Mouse (Mus musculus): Measurements from ENCODE around the gene Zrsr2. TPM values are rescaled to one million over a fixed set of nuclear protein-coding genes. Genes with fewer than 3 reads are reported as not detected.

Zrsr2 gene
- polyA plus RNA-seq, 1 experiment from 2014 or later: 52.6 TPM

DNA sequence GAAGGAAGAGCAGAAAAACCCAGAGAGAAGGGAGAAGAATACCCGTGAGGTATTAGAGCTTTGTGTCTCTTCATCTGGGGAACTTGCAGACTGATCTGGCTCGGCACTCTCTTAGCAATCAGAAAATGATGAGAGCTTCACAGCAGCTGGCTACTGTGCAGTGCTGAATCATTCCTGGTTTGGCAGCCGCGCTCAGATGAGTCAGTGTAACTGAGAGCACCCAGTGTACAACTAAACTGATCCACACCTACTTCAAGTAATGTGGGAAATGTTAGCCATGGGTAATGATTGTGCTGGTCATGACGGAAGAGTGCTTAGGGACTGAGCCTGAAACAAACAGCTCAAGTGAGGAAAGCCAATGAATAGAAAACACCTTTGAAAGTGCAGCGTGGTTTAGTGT lies 19.9 kb downstream of the Zrsr2 start:
- 89% methylated on average over 6 of the region's 6 CpGs for WGBS
- H3K27me3 ChIP-seq: no peaks in the 10 kb centered on the region
- H3K36me3 ChIP-seq: peaks cover 15% of the 10 kb centered on the region
- no peak overlapping the region for H3K4me3 ChIP-seq
- no peak overlapping the region for H3K27ac ChIP-seq
- H3K4me2 ChIP-seq: no peak overlapping the region
- ATAC-seq (ENCODE audit: borderline replicate concordance, extremely low read depth, low FRiP score, low TSS enrichment): no peak
- no peaks in the 10 kb centered on the region for H3K4me1 ChIP-seq
- H3K9me3 ChIP-seq: no peaks in the 10 kb centered on the region
- no peak overlapping the region for H3K9ac ChIP-seq

DNA sequence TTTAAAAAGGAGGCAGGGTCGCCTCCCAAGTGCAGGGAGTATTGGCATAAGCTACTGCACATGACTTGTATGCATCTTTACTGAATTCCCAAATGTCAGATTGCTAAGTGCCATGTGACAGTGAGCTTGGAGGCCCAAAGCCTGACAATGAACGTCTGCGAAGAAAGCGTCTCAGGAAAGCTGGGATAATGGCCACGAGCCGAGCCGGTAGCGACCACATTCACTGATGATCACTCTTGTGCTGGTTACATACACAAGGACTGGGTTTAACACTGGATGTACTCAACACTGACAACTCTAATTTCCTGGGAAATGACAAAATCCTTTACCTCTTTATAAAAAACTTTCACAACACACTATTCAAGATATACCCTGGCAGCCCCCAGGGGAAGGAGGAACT lies 23.7 kb downstream of the Zrsr2 start:
- no peak overlapping the region for H3K4me2 ChIP-seq
- peaks cover 5% of the 10 kb centered on the region; the same call in 1 of the 2 replicates for H3K36me3 ChIP-seq
- no peak overlapping the region for H3K9ac ChIP-seq
- no peaks in the 10 kb centered on the region for H3K9me3 ChIP-seq
- no peaks in the 10 kb centered on the region for H3K4me1 ChIP-seq
- no peak for ATAC-seq (ENCODE audit: borderline replicate concordance, extremely low read depth, low FRiP score, low TSS enrichment)
- no peaks in the 10 kb centered on the region for H3K27me3 ChIP-seq
- no peak overlapping the region for H3K27ac ChIP-seq
- WGBS: 77% methylated on average over 8 of the region's 8 CpGs
- H3K4me3 ChIP-seq: no peak overlapping the region

DNA sequence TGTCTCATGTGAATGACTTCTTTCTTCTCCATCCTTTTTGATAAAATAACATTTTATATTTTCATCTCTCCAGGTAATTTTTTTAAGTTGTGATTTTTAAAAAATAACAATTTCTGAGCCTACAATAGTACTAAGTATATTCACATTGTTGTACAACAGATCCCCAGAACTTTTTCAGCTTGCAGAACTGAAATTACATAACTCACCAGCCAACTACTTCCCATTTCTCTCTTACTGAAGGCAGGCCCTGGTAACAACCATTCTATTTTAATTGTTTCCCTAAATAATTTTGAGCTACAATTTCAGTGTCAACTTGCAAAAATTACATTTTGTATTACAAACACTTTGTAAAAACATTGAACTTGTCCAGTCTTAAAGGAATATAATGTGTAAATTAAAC lies 28.9 kb downstream of the Zrsr2 start:
- no peak overlapping the region for H3K27ac ChIP-seq
- no peak overlapping the region for H3K4me2 ChIP-seq
- H3K9ac ChIP-seq: no peak overlapping the region
- no peaks in the 10 kb centered on the region for H3K36me3 ChIP-seq
- H3K9me3 ChIP-seq: no peaks in the 10 kb centered on the region
- ATAC-seq (ENCODE audit: borderline replicate concordance, extremely low read depth, low FRiP score, low TSS enrichment): no peak
- no peak overlapping the region for H3K4me3 ChIP-seq
- H3K4me1 ChIP-seq: no peaks in the 10 kb centered on the region
- H3K27me3 ChIP-seq: no peaks in the 10 kb centered on the region

DNA sequence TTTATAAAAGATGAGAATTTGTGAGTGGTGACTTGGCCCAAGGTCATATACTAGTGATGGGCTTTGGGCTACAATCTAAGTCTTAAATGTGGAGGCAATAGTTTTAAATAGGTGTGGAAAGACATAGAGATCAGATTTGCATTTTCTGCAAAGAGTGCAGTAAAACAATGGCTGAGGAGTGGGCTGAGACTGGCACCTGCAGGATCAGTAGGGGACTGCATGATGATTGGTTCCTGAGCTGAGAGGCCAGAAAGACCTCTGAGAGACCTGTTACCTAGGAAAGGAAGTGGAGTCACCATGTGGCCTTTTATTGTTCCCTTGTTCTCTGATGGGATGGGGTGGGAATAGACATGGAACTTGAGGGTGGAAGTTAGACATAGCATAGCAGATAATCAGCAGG lies 45.7 kb downstream of the Zrsr2 start:
- no peaks in the 10 kb centered on the region for H3K36me3 ChIP-seq

DNA sequence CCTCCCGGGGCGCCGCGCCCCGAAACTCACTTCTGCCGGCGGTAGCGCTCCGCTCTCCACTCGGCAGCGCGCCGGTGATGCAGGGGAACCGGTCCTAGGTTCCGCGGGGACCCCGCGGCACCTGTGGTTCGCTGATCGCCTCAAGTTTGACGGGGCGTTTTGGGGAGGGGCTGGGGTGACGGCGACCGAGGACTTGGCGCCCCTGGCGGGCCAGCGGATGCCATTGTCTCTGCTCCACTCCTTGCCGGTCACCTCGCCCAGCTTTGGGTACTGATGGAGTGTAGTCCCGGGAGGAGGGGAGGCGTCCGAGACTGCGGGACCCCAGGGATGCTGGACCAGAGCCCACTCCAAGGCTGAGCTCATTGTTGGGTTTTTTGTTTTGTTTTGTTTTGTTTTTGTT lies 49.1 kb downstream of the Zrsr2 start:
- Histone ChIP-seq H3K4me1 (no peaks in the 10 kb centered on the region), H3K27me3 (no peaks in the 10 kb centered on the region), H3K9ac (peak overlapping the region; percentile 51), H3K4me2 (peak overlapping the region; percentile 58), H3K27ac (peak overlapping the region; percentile 63; the same call in 1 of the 2 replicates), H3K4me3 (peak overlapping the region; percentile 69), H3K9me3 (no peaks in the 10 kb centered on the region), H3K36me3 (no peaks in the 10 kb centered on the region)
- ATAC-seq (ENCODE audit: borderline replicate concordance, extremely low read depth, low FRiP score, low TSS enrichment): peak; percentile 33
- 19% methylated on average over 34 of the region's 34 CpGs for WGBS

More for the DNA sequence above, 45.7 kb downstream of the Zrsr2 start:
- Histone ChIP-seq H3K4me1 (no peaks in the 10 kb centered on the region), H3K4me2 (no peak overlapping the region), H3K9ac (no peak overlapping the region), H3K9me3 (no peaks in the 10 kb centered on the region), H3K27me3 (no peaks in the 10 kb centered on the region), H3K27ac (no peak overlapping the region), H3K4me3 (no peak overlapping the region)
- no peak for ATAC-seq (ENCODE audit: borderline replicate concordance, extremely low read depth, low FRiP score, low TSS enrichment)

DNA sequence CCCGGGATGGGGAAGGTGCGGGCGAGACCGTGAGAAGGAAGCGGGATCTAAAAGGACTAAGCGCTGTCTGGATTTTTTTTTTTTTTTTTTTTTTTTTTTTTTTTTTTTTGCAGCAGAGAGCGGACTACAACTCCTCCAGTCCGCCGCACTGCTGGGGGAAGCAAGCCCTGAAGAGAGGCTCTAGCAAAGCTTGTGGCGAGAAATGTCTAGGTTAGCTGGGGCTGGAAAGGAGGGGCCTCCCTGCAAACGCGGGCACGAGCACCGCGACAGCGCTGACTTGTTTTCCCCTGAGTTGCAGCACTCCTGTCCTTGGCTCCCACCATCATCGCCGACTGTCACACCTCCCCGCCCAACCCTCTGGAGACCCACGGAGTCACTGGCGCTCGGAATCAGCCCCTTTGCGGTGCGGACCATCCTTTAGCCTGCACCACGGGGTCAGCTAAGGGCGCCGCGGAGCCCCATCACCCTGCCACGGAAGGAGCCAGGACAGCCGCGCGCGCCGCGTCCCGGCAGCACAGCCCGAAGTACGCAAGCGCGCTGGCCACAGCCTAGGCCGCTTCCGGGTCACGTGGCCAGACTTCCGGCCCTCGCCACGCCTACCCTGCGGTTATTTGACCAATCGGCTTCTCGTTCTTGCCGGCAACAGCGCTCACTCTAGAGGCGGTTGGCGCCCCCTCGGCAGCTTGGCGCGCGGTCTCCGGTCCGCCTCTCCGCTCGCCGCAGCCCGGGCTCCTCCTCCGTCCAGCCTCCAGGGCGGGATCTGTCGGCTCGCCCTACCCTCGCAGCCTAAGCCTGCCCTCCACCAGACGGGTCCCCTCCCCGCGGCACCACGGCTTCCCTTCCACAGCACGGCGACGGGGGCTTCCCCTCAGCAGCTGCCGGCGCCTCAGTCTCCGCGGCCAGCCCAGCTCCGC lies 49.9 kb downstream of the Zrsr2 start, which contains the start of gene Ap1s2:
TSS of gene Ap1s2 (plus strand) at position 681 of the 914 bp plus-strand sequence.
- Histone ChIP-seq H3K4me3 (peak within 1 kb of the TSS; percentile 69), H3K27ac (peak within 1 kb of the TSS; percentile 78), H3K4me1 (no peaks in the 10 kb centered on the region), H3K9ac (peak within 1 kb of the TSS; percentile 56), H3K36me3 (no peaks in the 10 kb centered on the region), H3K27me3 (no peaks in the 10 kb centered on the region), H3K4me2 (peak within 1 kb of the TSS; percentile 58), H3K9me3 (no peaks in the 10 kb centered on the region)
- WGBS: 26% methylated on average over 77 of the region's 80 CpGs
- ATAC-seq (ENCODE audit: borderline replicate concordance, extremely low read depth, low FRiP score, low TSS enrichment): peak; percentile 99

DNA sequence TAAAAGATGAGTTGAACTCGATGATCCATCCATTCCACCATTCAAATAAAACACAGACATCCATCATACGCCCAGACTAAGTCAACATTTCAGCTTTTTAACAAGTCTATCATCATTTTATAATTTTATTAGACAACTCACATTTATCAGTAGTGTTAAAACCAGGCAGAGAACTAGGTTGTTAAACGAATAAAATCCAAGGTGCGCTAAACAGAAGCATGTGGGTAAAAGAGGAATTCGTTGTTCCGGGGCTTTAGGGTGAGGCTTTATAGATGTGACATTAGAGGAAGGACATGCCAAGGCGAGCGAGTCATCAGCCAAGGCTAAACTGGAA lies 50.5 kb downstream of the Zrsr2 start:
- 22% methylated on average over 8 of the region's 8 CpGs for WGBS
- Histone ChIP-seq H3K27ac (0 out of 2 replicates have a peak overlapping the region, but pooled peaks have one; percentile 78), H3K9me3 (no peaks in the 10 kb centered on the region), H3K9ac (peak overlapping the region; percentile 56), H3K36me3 (no peaks in the 10 kb centered on the region), H3K4me3 (peak overlapping the region; percentile 69), H3K27me3 (no peaks in the 10 kb centered on the region), H3K4me1 (no peaks in the 10 kb centered on the region), H3K4me2 (peak overlapping the region; percentile 51)
- ATAC-seq (ENCODE audit: borderline replicate concordance, extremely low read depth, low FRiP score, low TSS enrichment): no peak

DNA sequence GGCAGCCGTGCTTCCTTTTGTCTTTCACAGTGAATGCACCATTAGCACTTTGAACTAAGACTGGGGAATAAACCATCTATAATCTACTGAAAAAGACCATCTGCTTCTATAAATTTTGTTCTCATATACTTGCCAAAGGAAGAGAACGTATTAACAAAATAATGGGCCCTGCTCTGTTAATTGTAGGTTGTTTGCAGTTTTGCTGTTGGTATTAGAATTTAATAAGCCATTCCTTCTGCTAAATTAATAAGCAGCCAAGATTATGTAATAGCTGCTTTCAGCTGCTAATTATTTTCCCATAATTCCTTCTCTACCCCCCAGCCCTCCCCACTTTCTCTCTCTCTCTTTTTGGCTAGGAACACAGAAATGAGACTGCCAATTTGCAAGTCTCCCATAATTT lies 51.6 kb downstream of the Zrsr2 start:
- WGBS: 78% methylated on average over 2 of the region's 2 CpGs
- H3K4me3 ChIP-seq: no peak overlapping the region
- H3K27ac ChIP-seq: no peak overlapping the region
- H3K9ac ChIP-seq: no peak overlapping the region
- H3K9me3 ChIP-seq: no peaks in the 10 kb centered on the region
- no peaks in the 10 kb centered on the region for H3K36me3 ChIP-seq
- ATAC-seq (ENCODE audit: borderline replicate concordance, extremely low read depth, low FRiP score, low TSS enrichment): no peak
- no peaks in the 10 kb centered on the region for H3K4me1 ChIP-seq
- H3K4me2 ChIP-seq: no peak overlapping the region
- 0 out of 2 replicates have a peak, but pooled peaks cover under 1% of the 10 kb centered on the region for H3K27me3 ChIP-seq

DNA sequence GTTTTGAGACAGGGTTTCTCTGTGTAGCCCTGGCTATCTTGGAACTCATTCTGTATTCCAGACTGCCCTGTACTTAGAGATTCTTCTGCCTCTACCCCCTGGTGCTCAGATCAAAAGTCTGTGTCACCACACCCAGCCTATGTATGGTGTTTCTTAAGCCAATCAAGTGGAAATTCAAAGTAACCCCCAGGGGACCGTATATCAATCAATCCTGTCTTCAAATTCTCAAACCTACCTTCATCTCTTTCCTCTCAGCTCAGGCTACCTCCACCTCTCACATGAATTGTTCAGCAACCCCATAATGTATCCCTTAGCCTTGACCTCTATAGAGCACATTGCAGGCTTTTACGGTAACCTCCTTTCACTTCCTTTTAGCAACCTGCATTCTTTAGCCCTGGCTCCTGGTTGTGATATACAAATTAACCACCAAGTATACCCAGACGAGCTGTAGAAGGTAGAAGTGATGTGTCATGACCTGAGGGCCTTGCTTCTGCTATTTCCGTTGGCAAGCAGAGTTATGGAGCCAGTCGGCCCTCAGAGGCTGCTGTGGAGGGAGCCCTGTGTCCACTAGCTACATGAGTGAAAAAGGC lies 58.9 kb downstream of the Zrsr2 start:
- no peak for ATAC-seq (ENCODE audit: borderline replicate concordance, extremely low read depth, low FRiP score, low TSS enrichment)

DNA sequence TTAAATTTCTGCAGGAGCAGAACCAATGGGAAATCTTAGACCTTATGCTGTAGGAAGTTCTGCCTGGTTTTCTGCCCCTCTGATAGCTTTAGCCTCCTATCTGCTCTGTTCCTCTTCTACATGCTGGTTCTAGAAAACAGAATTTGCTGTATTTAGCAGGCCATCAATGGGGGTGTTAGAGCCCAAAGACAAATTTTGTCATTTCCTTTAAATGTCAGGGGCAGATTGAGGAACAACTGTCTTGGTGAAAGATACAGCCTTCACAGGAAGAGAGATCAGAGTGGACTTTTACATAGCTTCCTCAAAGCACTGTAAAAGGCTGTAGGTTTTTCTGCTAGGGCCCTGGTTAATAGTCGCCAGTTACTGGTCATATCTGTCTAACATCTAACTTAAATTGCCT lies 61.1 kb downstream of the Zrsr2 start:
- Histone ChIP-seq H3K9me3 (no peaks in the 10 kb centered on the region), H3K27me3 (0 out of 2 replicates have a peak, but pooled peaks cover 3% of the 10 kb centered on the region), H3K4me2 (no peak overlapping the region), H3K9ac (no peak overlapping the region), H3K36me3 (no peaks in the 10 kb centered on the region), H3K4me3 (no peak overlapping the region), H3K4me1 (no peaks in the 10 kb centered on the region), H3K27ac (no peak overlapping the region)
- WGBS: 48% methylated on average over 1 of the region's 1 CpGs
- no peak for ATAC-seq (ENCODE audit: borderline replicate concordance, extremely low read depth, low FRiP score, low TSS enrichment)

More for the DNA sequence above, 58.9 kb downstream of the Zrsr2 start:
- H3K4me1 ChIP-seq: no peaks in the 10 kb centered on the region
- H3K27ac ChIP-seq: no peak overlapping the region
- no peak overlapping the region for H3K4me2 ChIP-seq
- no peak overlapping the region for H3K4me3 ChIP-seq
- 0 out of 2 replicates have a peak, but pooled peaks cover 3% of the 10 kb centered on the region for H3K27me3 ChIP-seq
- WGBS: 50% methylated on average over 5 of the region's 5 CpGs
- no peak overlapping the region for H3K9ac ChIP-seq
- no peaks in the 10 kb centered on the region for H3K36me3 ChIP-seq
- no peaks in the 10 kb centered on the region for H3K9me3 ChIP-seq

DNA sequence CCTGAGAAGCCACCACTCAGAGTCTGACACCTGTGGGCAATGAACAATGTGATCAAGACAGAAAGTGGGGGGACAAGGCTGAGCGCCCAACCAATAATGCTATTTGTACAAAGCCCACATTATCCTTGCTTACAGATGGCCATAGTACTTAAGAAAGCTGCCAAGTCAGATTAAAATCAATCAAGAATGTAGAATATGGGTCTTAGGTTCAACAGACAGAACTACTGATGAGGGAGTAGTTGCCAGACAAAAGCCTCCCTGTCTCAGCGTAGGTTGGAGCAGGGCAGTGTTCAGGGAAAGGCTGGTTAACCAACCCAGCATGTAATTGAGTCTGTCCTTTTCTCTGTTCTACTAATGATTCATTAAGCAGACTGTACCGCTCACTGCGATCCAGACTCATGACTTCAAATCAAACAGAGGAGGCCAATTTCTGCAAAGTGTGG lies 72.9 kb downstream of the Zrsr2 start:
- Histone ChIP-seq H3K4me2 (no peak overlapping the region), H3K4me3 (no peak overlapping the region), H3K27ac (no peak overlapping the region), H3K9ac (no peak overlapping the region), H3K4me1 (no peaks in the 10 kb centered on the region), H3K27me3 (no peaks in the 10 kb centered on the region), H3K9me3 (no peaks in the 10 kb centered on the region), H3K36me3 (no peaks in the 10 kb centered on the region)
- ATAC-seq (ENCODE audit: borderline replicate concordance, extremely low read depth, low FRiP score, low TSS enrichment): no peak
- 74% methylated on average over 4 of the region's 4 CpGs for WGBS
